Mouse (Mus musculus) heart, embryonic 15.5 days (tissue): ENCODE measurements at regions not wholly inside any gene's neighbourhood (a gene's known extent, or its start where the extent isn't known, plus 50 kb on each side); places are given as distances from the start of the nearest gene placed in this dataset.

ENCODE experiments used
- ATAC-seq: fragments of 200-750 bp; cut with Nextera tagmentation; replicated peaks from 2 replicates; pipeline ENCODE4 v1.8.0; 2017; ENCODE audit warnings: low read depth, moderate TSS enrichment; ENCODE audit not compliant: insufficient number of reproducible peaks, insufficient read depth, low FRiP score
- H3K27ac ChIP-seq: fragments of 300-500 bp; sonication (generic); 2 replicates; pipeline ENCODE4 v1.5.1; 2015; ENCODE audit warnings: mild to moderate bottlenecking, inconsistent platforms
- H3K27me3 ChIP-seq: fragments of 300-500 bp; sonication (generic); 2 replicates; pipeline ENCODE4 v1.6.1; 2015; ENCODE audit warnings: inconsistent platforms
- H3K36me3 ChIP-seq: fragments of 300-500 bp; sonication (generic); 2 replicates; pipeline ENCODE4 v1.6.1; 2015; ENCODE audit warnings: mild to moderate bottlenecking, inconsistent platforms
- H3K4me1 ChIP-seq: fragments of 300-500 bp; sonication (generic); replicated peaks from 2 replicates; pipeline ENCODE4 v1.6.1; 2015; ENCODE audit warnings: inconsistent platforms
- H3K4me2 ChIP-seq: fragments of 300-500 bp; sonication (generic); 2 replicates; pipeline ENCODE4 v1.6.1; 2015; ENCODE audit warnings: inconsistent platforms, mild to moderate bottlenecking, moderate library complexity
- H3K4me3 ChIP-seq: fragments of 300-500 bp; sonication (generic); 2 replicates; pipeline ENCODE4 v1.5.1; 2015; ENCODE audit warnings: mild to moderate bottlenecking, inconsistent platforms
- H3K9ac ChIP-seq: fragments of 300-500 bp; sonication (generic); 2 replicates; pipeline ENCODE4 v1.6.1; 2015; ENCODE audit warnings: mild to moderate bottlenecking, inconsistent platforms
- H3K9me3 ChIP-seq: fragments of 300-500 bp; sonication (generic); replicated peaks from 2 replicates; pipeline ENCODE4 v1.6.1; 2016; ENCODE audit warnings: inconsistent platforms
- WGBS: fragments of 180-500 bp; shearing (Covaris S2); methylation state at CpG from one replicate; pipeline ENCODE4 v1.1.7; 2015; ENCODE audit warnings: mixed read lengths; 5-methylcytosine and 5-hydroxymethylcytosine counted together

DNA sequence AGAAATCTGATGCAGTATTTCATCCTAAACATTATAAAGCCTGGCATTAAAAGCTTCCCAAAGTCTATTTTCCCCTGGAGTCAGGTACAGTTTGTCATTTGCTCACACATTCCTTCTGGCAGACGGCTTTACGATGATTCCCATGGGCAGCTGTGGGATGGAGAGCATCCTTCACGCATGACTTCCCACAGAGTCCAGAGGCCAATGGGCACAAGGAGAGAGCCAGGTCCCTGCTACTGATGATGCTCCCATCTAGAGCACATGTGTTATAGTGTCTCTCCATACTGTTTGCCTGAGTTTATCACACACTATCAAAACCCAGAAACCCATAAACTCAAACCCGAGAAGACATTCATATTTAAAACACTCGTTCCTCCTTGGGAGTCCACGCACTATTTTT lies 270.8 kb upstream of the Noct start:
- Histone ChIP-seq H3K4me3 (no peak overlapping the region), H3K27me3 (no peaks in the 10 kb centered on the region), H3K9me3 (no peaks in the 10 kb centered on the region), H3K36me3 (no peaks in the 10 kb centered on the region), H3K9ac (no peak overlapping the region), H3K4me1 (no peaks in the 10 kb centered on the region), H3K4me2 (no peak overlapping the region), H3K27ac (no peak overlapping the region)
- WGBS: 88% methylated on average over 6 of the region's 6 CpGs
- ATAC-seq: no peak

DNA sequence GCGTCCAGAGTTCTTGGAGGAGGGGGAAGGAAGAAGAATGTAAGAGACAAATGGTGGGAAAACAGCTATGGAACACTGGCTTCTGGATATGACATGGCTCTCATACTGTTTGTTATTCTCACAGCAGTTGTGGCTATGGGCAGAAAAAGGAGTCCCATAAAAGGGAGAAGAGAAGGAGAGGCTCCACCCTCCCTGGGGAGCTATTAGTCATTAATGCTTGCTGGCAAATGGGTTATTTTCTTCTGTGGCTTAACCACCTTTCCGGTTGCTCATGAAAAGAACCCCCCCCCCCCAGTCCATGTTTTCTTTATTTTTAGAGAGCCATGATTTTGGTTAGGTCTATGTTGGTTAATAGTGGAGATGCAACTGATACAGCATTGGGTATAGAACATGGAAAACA lies 253.9 kb upstream of the Noct start:
- H3K9me3 ChIP-seq: no peaks in the 10 kb centered on the region
- no peak overlapping the region for H3K4me2 ChIP-seq
- WGBS: 87% methylated on average over 2 of the region's 2 CpGs
- no peaks in the 10 kb centered on the region for H3K4me1 ChIP-seq
- no peaks in the 10 kb centered on the region for H3K27me3 ChIP-seq
- H3K9ac ChIP-seq: no peak overlapping the region
- ATAC-seq: no peak
- no peak overlapping the region for H3K27ac ChIP-seq
- no peaks in the 10 kb centered on the region for H3K36me3 ChIP-seq
- no peak overlapping the region for H3K4me3 ChIP-seq

DNA sequence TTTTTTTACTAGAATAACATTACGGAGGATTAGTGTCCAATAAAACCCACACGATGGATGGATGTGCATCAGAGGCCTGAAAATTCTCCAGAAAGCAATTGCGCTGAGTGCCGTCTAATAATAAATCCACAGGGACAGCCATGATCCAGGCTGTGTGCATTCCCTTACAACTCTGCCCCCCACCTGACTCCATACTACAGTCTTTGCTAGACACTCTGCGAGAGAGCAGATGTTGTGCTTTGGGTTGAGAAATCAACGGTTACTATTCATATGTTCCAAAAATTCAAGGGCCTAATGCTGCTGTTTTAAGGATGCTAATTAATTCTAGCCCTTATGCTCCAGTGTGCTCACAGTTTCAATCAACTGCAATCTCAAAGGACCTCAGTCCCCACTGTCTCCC lies 251.2 kb upstream of the Noct start:
- Histone ChIP-seq H3K9me3 (no peaks in the 10 kb centered on the region), H3K4me2 (no peak overlapping the region), H3K27me3 (no peaks in the 10 kb centered on the region), H3K36me3 (no peaks in the 10 kb centered on the region), H3K4me1 (no peaks in the 10 kb centered on the region), H3K4me3 (no peak overlapping the region), H3K9ac (no peak overlapping the region), H3K27ac (no peak overlapping the region)
- no peak for ATAC-seq
- 76% methylated on average over 6 of the region's 6 CpGs for WGBS

DNA sequence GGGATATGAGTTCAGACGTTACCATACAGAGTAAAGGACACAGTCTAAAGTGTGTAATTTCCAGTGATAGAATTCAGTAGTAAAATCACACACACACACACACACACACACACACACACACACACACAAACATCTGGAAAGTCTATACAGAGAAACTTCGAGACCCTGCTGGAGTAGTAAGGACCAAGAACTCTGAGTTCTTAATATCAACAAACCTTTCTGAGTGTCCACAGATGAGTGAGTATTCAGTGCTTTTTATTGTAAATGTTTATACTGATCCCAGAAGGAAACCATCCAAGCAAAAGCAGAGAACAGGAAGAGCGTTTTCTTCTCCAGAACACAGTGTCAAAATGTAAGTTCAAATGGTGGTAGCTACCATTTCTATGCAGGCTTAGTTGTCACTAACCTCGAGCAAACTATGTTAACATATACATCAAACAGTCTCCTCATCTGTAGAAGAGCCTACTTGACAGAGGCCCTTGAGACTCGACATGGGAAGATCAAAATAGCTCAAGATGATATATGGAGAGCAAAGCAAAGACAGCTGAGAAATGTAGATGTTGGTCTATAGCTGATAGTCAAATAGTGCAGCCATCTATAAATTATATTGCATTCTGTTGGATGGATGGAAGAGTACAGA lies 248.0 kb upstream of the Noct start:
- no peaks in the 10 kb centered on the region for H3K9me3 ChIP-seq
- no peak for ATAC-seq
- no peaks in the 10 kb centered on the region for H3K4me1 ChIP-seq
- H3K9ac ChIP-seq: no peak overlapping the region
- H3K27ac ChIP-seq: no peak overlapping the region
- 63% methylated on average over 5 of the region's 5 CpGs for WGBS
- H3K27me3 ChIP-seq: no peaks in the 10 kb centered on the region
- no peak overlapping the region for H3K4me3 ChIP-seq
- no peak overlapping the region for H3K4me2 ChIP-seq
- no peaks in the 10 kb centered on the region for H3K36me3 ChIP-seq

DNA sequence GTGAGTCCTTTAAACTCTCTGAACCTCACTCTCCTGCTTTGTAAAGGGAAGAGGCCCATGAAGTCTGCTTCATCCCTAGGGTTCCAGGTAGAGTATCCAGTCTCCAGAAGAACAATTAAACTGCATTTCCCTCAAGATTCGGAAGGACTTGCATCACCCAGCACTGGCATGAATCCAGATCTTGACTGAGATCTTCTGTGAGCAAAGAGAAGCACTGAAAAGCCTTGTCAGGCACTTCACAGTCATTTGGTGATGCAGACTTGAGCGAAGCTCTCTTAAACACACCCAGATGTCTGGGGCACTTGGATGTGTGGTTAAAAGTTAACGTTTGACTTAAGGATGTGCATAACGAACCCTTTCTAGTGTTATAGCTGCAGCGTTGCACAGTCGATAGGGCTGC lies 247.4 kb upstream of the Noct start:
- no peaks in the 10 kb centered on the region for H3K36me3 ChIP-seq
- H3K27me3 ChIP-seq: no peaks in the 10 kb centered on the region
- H3K4me2 ChIP-seq: no peak overlapping the region
- ATAC-seq: no peak
- H3K9ac ChIP-seq: no peak overlapping the region
- no peak overlapping the region for H3K27ac ChIP-seq
- no peak overlapping the region for H3K4me3 ChIP-seq
- WGBS: 73% methylated on average over 6 of the region's 6 CpGs
- no peaks in the 10 kb centered on the region for H3K4me1 ChIP-seq
- no peaks in the 10 kb centered on the region for H3K9me3 ChIP-seq

DNA sequence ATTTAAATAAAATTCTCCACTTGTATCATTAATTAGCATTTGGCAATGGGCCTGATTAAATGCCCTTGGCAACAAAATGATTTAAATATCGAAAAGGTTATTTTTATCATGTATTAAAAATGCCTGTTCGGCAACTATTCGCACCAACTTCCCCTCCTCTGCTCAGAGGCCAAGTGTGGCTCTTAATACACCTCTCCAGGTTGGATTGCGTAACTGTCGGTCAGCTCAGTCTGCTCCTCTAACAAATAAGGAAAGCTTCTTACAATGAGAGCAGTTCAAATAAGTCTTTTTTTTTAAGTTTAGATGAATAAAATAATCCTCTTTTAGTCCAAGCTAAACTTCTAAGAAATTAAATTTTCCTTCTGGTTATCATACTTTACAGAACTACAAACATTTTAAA lies 245.6 kb upstream of the Noct start:
- Histone ChIP-seq H3K4me2 (no peak overlapping the region), H3K4me3 (no peak overlapping the region), H3K9ac (no peak overlapping the region), H3K27me3 (no peaks in the 10 kb centered on the region), H3K27ac (no peak overlapping the region), H3K36me3 (no peaks in the 10 kb centered on the region), H3K4me1 (0 out of 2 replicates have a peak, but pooled peaks cover 3% of the 10 kb centered on the region), H3K9me3 (no peaks in the 10 kb centered on the region)
- no peak for ATAC-seq
- WGBS: 85% methylated on average over 5 of the region's 5 CpGs

DNA sequence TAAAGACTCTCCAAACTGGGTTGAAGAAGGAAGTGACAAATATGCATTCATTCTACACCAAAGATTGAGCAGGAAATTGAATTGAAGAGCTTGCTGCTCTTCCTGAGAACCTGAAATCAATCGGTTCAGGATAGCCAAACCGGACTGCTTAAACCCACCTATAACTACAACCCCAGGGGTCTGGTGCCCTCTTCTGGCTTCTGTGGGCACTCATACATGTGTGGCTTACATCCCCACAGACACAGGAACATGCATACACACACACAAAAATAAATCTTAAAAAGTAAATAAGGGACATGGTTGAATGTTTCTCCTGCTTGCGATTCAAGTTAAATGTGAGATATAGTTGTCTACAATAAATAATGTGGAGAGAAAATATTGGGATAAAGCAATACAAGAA lies 244.7 kb upstream of the Noct start:
- Histone ChIP-seq H3K4me2 (no peak overlapping the region), H3K4me3 (no peak overlapping the region), H3K36me3 (no peaks in the 10 kb centered on the region), H3K4me1 (0 out of 2 replicates have a peak, but pooled peaks cover 3% of the 10 kb centered on the region), H3K27me3 (no peaks in the 10 kb centered on the region), H3K27ac (no peak overlapping the region), H3K9me3 (no peaks in the 10 kb centered on the region), H3K9ac (no peak overlapping the region)
- 75% methylated on average over 3 of the region's 3 CpGs for WGBS
- no peak for ATAC-seq

- H3K9ac ChIP-seq: no peak overlapping the region
- no peaks in the 10 kb centered on the region for H3K27me3 ChIP-seq
- ATAC-seq: no peak
- H3K9me3 ChIP-seq: no peaks in the 10 kb centered on the region
- H3K4me3 ChIP-seq: no peak overlapping the region
- WGBS: 93% methylated on average over 7 of the region's 7 CpGs
- 0 out of 2 replicates have a peak, but pooled peaks cover 3% of the 10 kb centered on the region for H3K4me1 ChIP-seq
- H3K4me2 ChIP-seq: no peak overlapping the region
- H3K36me3 ChIP-seq: no peaks in the 10 kb centered on the region
- no peak overlapping the region for H3K27ac ChIP-seq
Observed at GRCm38 (mm10) chr3:50981751-50982150, 242.5 kb upstream of the Noct start.

DNA sequence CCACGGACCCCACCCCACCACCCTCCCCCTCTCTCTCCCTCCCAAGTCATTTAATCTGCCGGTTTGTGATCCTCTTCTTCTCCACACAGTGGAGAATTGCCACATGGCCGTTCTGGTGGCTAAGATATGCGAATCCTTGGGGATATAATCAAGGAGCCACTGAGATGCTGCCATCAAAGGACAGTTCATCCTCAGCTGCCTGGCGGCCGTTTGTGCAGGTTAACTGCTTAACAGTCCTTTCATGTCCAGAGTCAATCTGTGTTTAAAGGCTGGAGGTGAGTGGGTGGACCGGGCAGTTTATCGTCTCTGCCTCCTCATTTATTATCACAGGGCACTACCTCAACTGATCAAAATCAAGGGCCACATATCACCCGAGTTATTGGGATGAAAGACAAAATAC lies 241.6 kb upstream of the Noct start:
- Histone ChIP-seq H3K27ac (no peak overlapping the region), H3K4me3 (no peak overlapping the region), H3K4me2 (no peak overlapping the region), H3K36me3 (no peaks in the 10 kb centered on the region), H3K4me1 (0 out of 2 replicates have a peak, but pooled peaks cover 3% of the 10 kb centered on the region), H3K27me3 (no peaks in the 10 kb centered on the region), H3K9ac (no peak overlapping the region), H3K9me3 (no peaks in the 10 kb centered on the region)
- WGBS: 32% methylated on average over 9 of the region's 9 CpGs
- no peak for ATAC-seq

GRCm38 (mm10) chr3:50983126-50983525 lies 241.1 kb upstream of the Noct start:
- no peak for ATAC-seq

GRCm38 (mm10) chr3:50983962-50984765 lies 240.1 kb upstream of the Noct start:
- Histone ChIP-seq H3K4me1 (0 out of 2 replicates have a peak, but pooled peaks cover 3% of the 10 kb centered on the region), H3K9ac (no peak overlapping the region), H3K27me3 (no peaks in the 10 kb centered on the region), H3K27ac (no peak overlapping the region), H3K9me3 (no peaks in the 10 kb centered on the region), H3K36me3 (no peaks in the 10 kb centered on the region), H3K4me2 (no peak overlapping the region), H3K4me3 (no peak overlapping the region)
- no peak for ATAC-seq
- WGBS: 47% methylated on average over 12 of the region's 12 CpGs

More at GRCm38 (mm10) chr3:50983126-50983525, 241.1 kb upstream of the Noct start:
- Histone ChIP-seq H3K4me1 (0 out of 2 replicates have a peak, but pooled peaks cover 3% of the 10 kb centered on the region), H3K27me3 (no peaks in the 10 kb centered on the region), H3K27ac (no peak overlapping the region), H3K36me3 (no peaks in the 10 kb centered on the region), H3K9me3 (no peaks in the 10 kb centered on the region), H3K9ac (no peak overlapping the region), H3K4me3 (no peak overlapping the region), H3K4me2 (no peak overlapping the region)
- WGBS: 48% methylated on average over 5 of the region's 5 CpGs

- ATAC-seq: no peak
- 51% methylated on average over 12 of the region's 12 CpGs for WGBS
Observed at GRCm38 (mm10) chr3:50987821-50988220, 236.4 kb upstream of the Noct start.

More at GRCm38 (mm10) chr3:50987821-50988220, 236.4 kb upstream of the Noct start:
- Histone ChIP-seq H3K27me3 (no peaks in the 10 kb centered on the region), H3K9me3 (no peaks in the 10 kb centered on the region), H3K9ac (no peak overlapping the region), H3K4me2 (no peak overlapping the region), H3K4me1 (peaks cover 6% of the 10 kb centered on the region), H3K4me3 (no peak overlapping the region), H3K27ac (no peak overlapping the region), H3K36me3 (no peaks in the 10 kb centered on the region)
